Mouse (Mus musculus) neural tube, embryonic 15.5 days (tissue): ENCODE results near the gene Fancc. TPM values are rescaled to one million over a fixed set of nuclear protein-coding genes. Genes with fewer than 3 reads are reported as not detected.

Experiments used
- ATAC-seq: fragments of 200-750 bp; cut with Nextera tagmentation; 2 replicates; pipeline ENCODE4 v1.8.0; 2017; ENCODE audit warnings: mild to moderate bottlenecking, moderate TSS enrichment, moderate library complexity; ENCODE audit not compliant: low FRiP score
- H3K27ac ChIP-seq: fragments of 300-500 bp; sonication (generic); replicated peaks from 2 replicates; pipeline ENCODE4 v1.5.1; 2015; ENCODE audit warnings: mild to moderate bottlenecking, inconsistent platforms
- H3K27me3 ChIP-seq: fragments of 300-500 bp; sonication (generic); replicated peaks from 2 replicates; pipeline ENCODE4 v1.6.1; 2015; ENCODE audit warnings: inconsistent platforms
- H3K36me3 ChIP-seq: fragments of 300-500 bp; sonication (generic); 2 replicates; pipeline ENCODE4 v1.6.1; 2015; ENCODE audit warnings: inconsistent platforms
- H3K4me1 ChIP-seq: fragments of 300-500 bp; sonication (generic); 2 replicates; pipeline ENCODE4 v1.6.1; 2015; ENCODE audit warnings: inconsistent platforms
- H3K4me2 ChIP-seq: fragments of 300-500 bp; sonication (generic); 2 replicates; pipeline ENCODE4 v1.6.1; 2015; ENCODE audit warnings: inconsistent platforms, mild to moderate bottlenecking, moderate library complexity
- H3K4me3 ChIP-seq: fragments of 300-500 bp; sonication (generic); replicated peaks from 2 replicates; pipeline ENCODE4 v1.5.1; 2015; ENCODE audit warnings: mild to moderate bottlenecking, inconsistent platforms
- H3K9ac ChIP-seq: fragments of 300-500 bp; sonication (generic); replicated peaks from 2 replicates; pipeline ENCODE4 v1.6.1; 2015; ENCODE audit warnings: mild to moderate bottlenecking, inconsistent platforms
- H3K9me3 ChIP-seq: fragments of 300-500 bp; sonication (generic); replicated peaks from 2 replicates; pipeline ENCODE4 v1.6.1; 2016; ENCODE audit warnings: inconsistent platforms
- WGBS: fragments of 180-500 bp; shearing (Covaris S2); methylation state at CpG from one replicate; pipeline ENCODE4 v1.1.7; 2015; ENCODE audit warnings: mixed read lengths; 5-methylcytosine and 5-hydroxymethylcytosine counted together
- polyA plus RNA-seq: library from polyadenylated mRNA; unstranded; fragments of >200 nt; fragmentation: Nextera tagmentation; extraction: Ambion mirVana; gene quantifications from 2 replicates; pipeline ENCODE4 v1.2.1, GENCODE M21; 2015

Fancc gene
- polyA plus RNA-seq, 1 experiment from 2014 or later, result 12.8 TPM

DNA sequence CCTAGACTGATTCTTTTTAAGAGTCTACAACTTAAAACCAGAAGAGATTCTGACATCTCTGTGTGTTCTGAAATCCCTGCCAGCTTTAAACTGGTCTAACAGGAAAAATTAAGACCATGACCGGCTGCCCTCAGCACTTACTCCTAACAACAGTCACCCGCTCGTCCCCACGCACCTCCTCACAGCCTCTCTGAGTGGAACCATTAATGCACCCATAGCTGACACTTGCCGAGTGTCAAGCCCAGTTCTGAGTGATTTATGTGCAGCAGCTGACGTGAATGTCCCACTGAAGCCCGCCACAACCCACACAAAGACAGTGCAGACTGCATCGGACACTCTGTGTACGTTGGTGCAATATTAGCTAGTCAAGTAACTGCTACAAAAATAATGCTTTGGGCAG lies 251.9 kb downstream of the Fancc start:
- no peak overlapping the region for H3K9ac ChIP-seq
- no peak for ATAC-seq
- no peak overlapping the region for H3K4me3 ChIP-seq
- no peaks in the 10 kb centered on the region for H3K27me3 ChIP-seq
- H3K9me3 ChIP-seq, result no peaks in the 10 kb centered on the region
- WGBS, result 22% methylated on average over 9 of the region's 9 CpGs
- H3K4me2 ChIP-seq, result peak overlapping the region; percentile 5; the same call in 1 of the 2 replicates
- no peaks in the 10 kb centered on the region for H3K36me3 ChIP-seq
- peaks cover 38% of the 10 kb centered on the region for H3K4me1 ChIP-seq
- no peak overlapping the region for H3K27ac ChIP-seq

- Histone ChIP-seq H3K27ac (no peak overlapping the region), H3K4me3 (no peak overlapping the region), H3K9me3 (no peaks in the 10 kb centered on the region), H3K27me3 (no peaks in the 10 kb centered on the region), H3K4me1 (peaks cover 36% of the 10 kb centered on the region), H3K9ac (no peak overlapping the region), H3K4me2 (no peak overlapping the region; the same call in 1 of the 2 replicates), H3K36me3 (no peaks in the 10 kb centered on the region)
- no peak for ATAC-seq
- 36% methylated on average over 3 of the region's 3 CpGs for WGBS
Observed at GRCm38 (mm10) chr13:63244425-63244824, 252.7 kb downstream of the Fancc start.

DNA sequence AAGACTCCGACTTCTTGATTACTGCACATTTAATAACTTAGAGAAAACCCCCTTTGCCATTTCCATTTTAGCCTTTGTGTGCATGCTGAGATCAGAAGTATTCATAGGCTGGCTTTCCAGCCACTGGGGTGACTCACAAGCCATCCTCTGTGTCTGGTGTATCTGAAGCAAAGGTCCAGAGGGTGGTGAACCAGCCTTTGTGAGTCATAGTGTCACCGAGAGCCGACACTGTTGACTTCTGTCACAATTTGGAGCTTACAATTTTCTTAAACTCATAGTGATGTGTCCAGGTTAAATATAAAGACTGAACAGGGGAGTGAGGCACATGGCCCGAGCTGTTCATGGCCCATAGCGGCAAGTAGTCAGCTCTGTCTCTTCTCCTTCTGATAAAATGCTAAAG lies 253.5 kb downstream of the Fancc start:
- Histone ChIP-seq H3K36me3 (no peaks in the 10 kb centered on the region), H3K27ac (no peak overlapping the region), H3K27me3 (no peaks in the 10 kb centered on the region), H3K4me2 (peak overlapping the region; percentile 9; the same call in 1 of the 2 replicates), H3K9me3 (no peaks in the 10 kb centered on the region), H3K4me1 (peaks cover 44% of the 10 kb centered on the region), H3K4me3 (no peak overlapping the region), H3K9ac (no peak overlapping the region)
- WGBS, result 77% methylated on average over 5 of the region's 5 CpGs
- no peak for ATAC-seq

GRCm38 (mm10) chr13:63242401-63243192 lies 254.5 kb downstream of the Fancc start:
- no peak for ATAC-seq
- Histone ChIP-seq H3K9ac (no peak overlapping the region), H3K4me3 (peak overlapping the region; percentile 0; the same call in 1 of the 2 replicates), H3K4me1 (peaks cover 44% of the 10 kb centered on the region), H3K27me3 (no peaks in the 10 kb centered on the region), H3K36me3 (no peaks in the 10 kb centered on the region), H3K4me2 (peak overlapping the region; percentile 85), H3K27ac (no peak overlapping the region), H3K9me3 (no peaks in the 10 kb centered on the region)
- WGBS, result 71% methylated on average over 10 of the region's 10 CpGs

GRCm38 (mm10) chr13:63241665-63242064 lies 255.4 kb downstream of the Fancc start:
- H3K27me3 ChIP-seq, result no peaks in the 10 kb centered on the region
- peak overlapping the region; percentile 85 for H3K4me2 ChIP-seq
- WGBS, result 89% methylated on average over 3 of the region's 3 CpGs
- H3K9ac ChIP-seq, result no peak overlapping the region
- no peaks in the 10 kb centered on the region for H3K36me3 ChIP-seq
- H3K4me1 ChIP-seq, result peaks cover 44% of the 10 kb centered on the region
- H3K27ac ChIP-seq, result no peak overlapping the region
- peak overlapping the region; percentile 73; the same call in 1 of the 2 replicates for H3K4me3 ChIP-seq
- H3K9me3 ChIP-seq, result no peaks in the 10 kb centered on the region
- ATAC-seq, result no peak

DNA sequence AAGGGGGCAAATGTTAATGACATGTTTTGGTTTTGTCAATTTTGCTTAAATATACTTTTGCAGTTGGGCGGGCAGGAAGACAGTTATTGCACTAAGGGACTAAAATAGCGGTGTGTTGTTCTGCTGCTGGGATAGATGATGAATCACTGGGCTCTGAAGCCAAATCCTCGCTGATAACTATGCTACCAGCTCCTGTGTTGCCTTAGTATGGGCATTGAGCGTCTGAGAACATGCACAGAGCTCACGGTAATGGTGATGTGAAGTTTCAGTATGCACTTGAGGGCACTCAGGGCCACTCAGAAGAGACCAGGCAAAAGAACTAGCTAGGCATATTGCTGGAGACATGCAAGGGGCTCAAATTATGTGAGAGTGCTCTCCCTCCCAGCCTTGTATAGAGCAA lies 256.2 kb downstream of the Fancc start:
- whole genome bisulfite sequencing, result 30% methylated on average over 5 of the region's 5 CpGs
- H3K4me2 ChIP-seq, result peak overlapping the region; percentile 85
- H3K9ac ChIP-seq, result peak overlapping the region; percentile 76; the same call in 1 of the 2 replicates
- H3K27ac ChIP-seq, result no peak overlapping the region
- H3K9me3 ChIP-seq, result no peaks in the 10 kb centered on the region
- H3K36me3 ChIP-seq, result no peaks in the 10 kb centered on the region
- H3K4me3 ChIP-seq, result peak overlapping the region; percentile 73
- H3K27me3 ChIP-seq, result no peaks in the 10 kb centered on the region
- ATAC-seq, result no peak
- peaks cover 47% of the 10 kb centered on the region for H3K4me1 ChIP-seq

- under 1% methylated on average over 50 of the region's 51 CpGs for WGBS
Observed at GRCm38 (mm10) chr13:63239877-63240671, 257.0 kb downstream of the Fancc start.

DNA sequence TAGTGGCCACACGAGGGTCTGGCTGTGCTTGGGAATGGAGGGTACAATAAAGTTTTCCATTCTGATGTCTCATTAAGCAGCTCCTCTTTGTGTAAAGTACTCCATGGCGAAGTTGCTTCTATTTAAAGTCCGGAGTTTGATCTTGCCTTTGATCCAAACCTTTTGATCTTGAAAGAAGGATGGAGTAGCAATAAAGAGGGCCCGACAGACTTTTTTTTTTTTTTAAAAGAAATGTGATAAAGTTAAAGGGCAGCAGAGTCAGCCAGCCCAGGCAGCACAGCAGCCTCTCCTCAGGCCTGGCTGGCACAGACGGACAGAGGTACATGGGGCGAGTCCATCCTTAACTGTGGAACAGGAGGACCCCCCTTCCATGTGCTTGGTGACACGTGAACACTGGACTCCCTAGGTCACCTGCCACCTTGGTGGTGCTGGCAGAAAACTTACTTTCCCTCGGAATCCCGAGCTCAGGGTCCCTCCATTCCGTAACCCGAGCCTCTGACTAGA lies 257.7 kb downstream of the Fancc start:
- no peaks in the 10 kb centered on the region for H3K27me3 ChIP-seq
- WGBS, result 2% methylated on average over 11 of the region's 11 CpGs
- H3K4me2 ChIP-seq, result peak overlapping the region; percentile 85
- H3K36me3 ChIP-seq, result no peaks in the 10 kb centered on the region
- H3K9me3 ChIP-seq, result no peaks in the 10 kb centered on the region
- peak overlapping the region; percentile 84 for H3K27ac ChIP-seq
- H3K4me1 ChIP-seq, result peaks cover 39% of the 10 kb centered on the region
- peak overlapping the region; percentile 76 for H3K9ac ChIP-seq
- ATAC-seq, result peak; percentile 65
- H3K4me3 ChIP-seq, result peak overlapping the region; percentile 73

More at GRCm38 (mm10) chr13:63239877-63240671, 257.0 kb downstream of the Fancc start:
- Histone ChIP-seq H3K9ac (peak overlapping the region; percentile 76), H3K4me2 (peak overlapping the region; percentile 85), H3K4me1 (peaks cover 43% of the 10 kb centered on the region), H3K4me3 (peak overlapping the region; percentile 73), H3K27me3 (no peaks in the 10 kb centered on the region), H3K36me3 (no peaks in the 10 kb centered on the region), H3K27ac (peak overlapping the region; percentile 84), H3K9me3 (no peaks in the 10 kb centered on the region)
- ATAC-seq, result peak; percentile 89

- Histone ChIP-seq H3K4me2 (no peak overlapping the region), H3K9me3 (no peaks in the 10 kb centered on the region), H3K4me1 (peaks cover 38% of the 10 kb centered on the region), H3K4me3 (no peak overlapping the region), H3K36me3 (no peaks in the 10 kb centered on the region), H3K27me3 (no peaks in the 10 kb centered on the region), H3K9ac (no peak overlapping the region), H3K27ac (no peak overlapping the region)
- ATAC-seq, result no peak
- WGBS, result 88% methylated on average over 7 of the region's 7 CpGs
Observed at GRCm38 (mm10) chr13:63238045-63238444, 259.0 kb downstream of the Fancc start.

- no peak for ATAC-seq
- Histone ChIP-seq H3K9ac (no peak overlapping the region), H3K9me3 (no peaks in the 10 kb centered on the region), H3K27ac (no peak overlapping the region), H3K27me3 (no peaks in the 10 kb centered on the region), H3K4me3 (no peak overlapping the region), H3K4me2 (no peak overlapping the region), H3K36me3 (no peaks in the 10 kb centered on the region), H3K4me1 (peaks cover 26% of the 10 kb centered on the region)
- 57% methylated on average over 5 of the region's 5 CpGs for WGBS
Observed at GRCm38 (mm10) chr13:63236159-63236893, 260.8 kb downstream of the Fancc start.

- Histone ChIP-seq H3K36me3 (no peaks in the 10 kb centered on the region), H3K27ac (no peak overlapping the region), H3K27me3 (no peaks in the 10 kb centered on the region), H3K9ac (no peak overlapping the region), H3K4me2 (no peak overlapping the region), H3K4me3 (no peak overlapping the region), H3K4me1 (peaks cover 19% of the 10 kb centered on the region), H3K9me3 (no peaks in the 10 kb centered on the region)
- ATAC-seq, result no peak
- 87% methylated on average over 3 of the region's 3 CpGs for WGBS
Observed at GRCm38 (mm10) chr13:63235551-63235950, 261.5 kb downstream of the Fancc start.
